Mouse (Mus musculus): ENCODE results near the gene Gm6525. TPM values are rescaled to one million over a fixed set of nuclear protein-coding genes. Genes with fewer than 3 reads are reported as not detected.

Gm6525 gene
- total RNA-seq, 1 experiment from 2014 or later = not detected

GRCm38 (mm10) chr3:84166073-84166472 is 7.8 kb upstream of the Gm6525 start:
- ATAC-seq (ENCODE audit: extremely low read depth, insufficient number of reproducible peaks, low FRiP score, poor library complexity, severe bottlenecking) = no peak

- ATAC-seq (ENCODE audit: extremely low read depth, insufficient number of reproducible peaks, low FRiP score, poor library complexity, severe bottlenecking) = no peak
Observed at GRCm38 (mm10) chr3:84168943-84169342, 5.0 kb upstream of the Gm6525 start.

- no peak for ATAC-seq (ENCODE audit: extremely low read depth, insufficient number of reproducible peaks, low FRiP score, poor library complexity, severe bottlenecking)
Observed at GRCm38 (mm10) chr3:84169393-84170005, 4.4 kb upstream of the Gm6525 start.

GRCm38 (mm10) chr3:84172406-84172805 is 1.5 kb upstream of the Gm6525 start:
- ATAC-seq (ENCODE audit: extremely low read depth, insufficient number of reproducible peaks, low FRiP score, poor library complexity, severe bottlenecking) = no peak

GRCm38 (mm10) chr3:84175337-84176315 is 1.7 kb downstream of the Gm6525 start:
- ATAC-seq (ENCODE audit: extremely low read depth, insufficient number of reproducible peaks, low FRiP score, poor library complexity, severe bottlenecking) = peak; percentile 74; the same call in 1 of the 2 replicates

GRCm38 (mm10) chr3:84177834-84178233 is 3.9 kb downstream of the Gm6525 start:
- no peak for ATAC-seq (ENCODE audit: extremely low read depth, insufficient number of reproducible peaks, low FRiP score, poor library complexity, severe bottlenecking)

- ATAC-seq (ENCODE audit: extremely low read depth, insufficient number of reproducible peaks, low FRiP score, poor library complexity, severe bottlenecking) = no peak
Observed at GRCm38 (mm10) chr3:84180304-84180703, 6.4 kb downstream of the Gm6525 start.

GRCm38 (mm10) chr3:84181102-84181501 is 7.2 kb downstream of the Gm6525 start:
- ATAC-seq (ENCODE audit: extremely low read depth, insufficient number of reproducible peaks, low FRiP score, poor library complexity, severe bottlenecking) = no peak

GRCm38 (mm10) chr3:84181717-84182116 is 7.8 kb downstream of the Gm6525 start:
- no peak for ATAC-seq (ENCODE audit: extremely low read depth, insufficient number of reproducible peaks, low FRiP score, poor library complexity, severe bottlenecking)

GRCm38 (mm10) chr3:84189629-84190173 is 15.8 kb downstream of the Gm6525 start:
- ATAC-seq (ENCODE audit: extremely low read depth, insufficient number of reproducible peaks, low FRiP score, poor library complexity, severe bottlenecking) = no peak

GRCm38 (mm10) chr3:84190513-84191061 is 16.7 kb downstream of the Gm6525 start:
- ATAC-seq (ENCODE audit: extremely low read depth, insufficient number of reproducible peaks, low FRiP score, poor library complexity, severe bottlenecking) = peak; percentile 45

GRCm38 (mm10) chr3:84191141-84191881 is 17.4 kb downstream of the Gm6525 start:
- no peak for ATAC-seq (ENCODE audit: extremely low read depth, insufficient number of reproducible peaks, low FRiP score, poor library complexity, severe bottlenecking)

- no peak for ATAC-seq (ENCODE audit: extremely low read depth, insufficient number of reproducible peaks, low FRiP score, poor library complexity, severe bottlenecking)
Observed at GRCm38 (mm10) chr3:84193881-84194280, 20.0 kb downstream of the Gm6525 start.

- no peak for ATAC-seq (ENCODE audit: extremely low read depth, insufficient number of reproducible peaks, low FRiP score, poor library complexity, severe bottlenecking)
Observed at GRCm38 (mm10) chr3:84198229-84198628, 24.3 kb downstream of the Gm6525 start.

- no peak for ATAC-seq (ENCODE audit: extremely low read depth, insufficient number of reproducible peaks, low FRiP score, poor library complexity, severe bottlenecking)
Observed at GRCm38 (mm10) chr3:84199516-84199915, 25.6 kb downstream of the Gm6525 start.

GRCm38 (mm10) chr3:84200559-84201420 is 26.9 kb downstream of the Gm6525 start:
- ATAC-seq (ENCODE audit: extremely low read depth, insufficient number of reproducible peaks, low FRiP score, poor library complexity, severe bottlenecking) = no peak

- no peak for ATAC-seq (ENCODE audit: extremely low read depth, insufficient number of reproducible peaks, low FRiP score, poor library complexity, severe bottlenecking)
Observed at GRCm38 (mm10) chr3:84204640-84205039, 30.7 kb downstream of the Gm6525 start.

GRCm38 (mm10) chr3:84205650-84206049 is 31.7 kb downstream of the Gm6525 start:
- no peak for ATAC-seq (ENCODE audit: extremely low read depth, insufficient number of reproducible peaks, low FRiP score, poor library complexity, severe bottlenecking)
